Mouse (Mus musculus) neural tube, embryonic 11.5 days (tissue): Measurements from ENCODE around the gene Dock1. TPM values are rescaled to one million over a fixed set of nuclear protein-coding genes. Genes with fewer than 3 reads are reported as not detected.

Experiments used
- ATAC-seq: fragments of 200-750 bp; cut with Nextera tagmentation; 2 replicates; pipeline ENCODE4 v1.8.0; 2017; ENCODE audit warnings: moderate number of reproducible peaks, mild to moderate bottlenecking, moderate TSS enrichment, moderate library complexity; ENCODE audit not compliant: insufficient read depth, low FRiP score, low TSS enrichment
- DNase-seq: peaks from one replicate; pipeline ENCODE4 v3.0.0-alpha.2; 2015; ENCODE audit warnings: low spot score
- H3K27ac ChIP-seq: fragments of 300-500 bp; sonication (generic); 2 replicates; pipeline ENCODE4 v1.5.1; 2014; ENCODE audit warnings: low read depth, mild to moderate bottlenecking, low read length
- H3K27me3 ChIP-seq: fragments of 300-500 bp; sonication (generic); 2 replicates; pipeline ENCODE4 v1.6.1; 2014; ENCODE audit warnings: mild to moderate bottlenecking, low read length, mixed read lengths; ENCODE audit not compliant: control insufficient read depth, insufficient read depth
- H3K36me3 ChIP-seq: fragments of 300-500 bp; sonication (generic); 2 replicates; pipeline ENCODE4 v1.6.1; 2014; ENCODE audit warnings: mild to moderate bottlenecking, low read length, moderate library complexity, mixed read lengths; ENCODE audit not compliant: control insufficient read depth, insufficient read depth
- H3K4me1 ChIP-seq: fragments of 300-500 bp; sonication (generic); 2 replicates; pipeline ENCODE4 v1.6.1; 2014; ENCODE audit warnings: low read length, mixed read lengths; ENCODE audit not compliant: control insufficient read depth, insufficient read depth
- H3K4me2 ChIP-seq: fragments of 300-500 bp; sonication (generic); 2 replicates; pipeline ENCODE4 v1.6.1; 2014; ENCODE audit warnings: low read depth, mild to moderate bottlenecking, moderate library complexity
- H3K4me3 ChIP-seq: fragments of 300-500 bp; sonication (generic); 2 replicates; pipeline ENCODE4 v1.5.1; 2014; ENCODE audit warnings: low read depth, low read length
- H3K9ac ChIP-seq: fragments of 300-500 bp; sonication (generic); 2 replicates; pipeline ENCODE4 v1.6.1; 2014; ENCODE audit warnings: mild to moderate bottlenecking, low read length
- H3K9me3 ChIP-seq: fragments of 300-500 bp; sonication (generic); 2 replicates; pipeline ENCODE4 v1.6.1; 2016; ENCODE audit warnings: low read length; ENCODE audit not compliant: control insufficient read depth
- WGBS: fragments of 180-500 bp; shearing (Covaris S2); extraction: QIAGEN DNeasy Blood & Tissue Kit; methylation state at CpG from one replicate; pipeline ENCODE4 v1.1.7; 2014; 5-methylcytosine and 5-hydroxymethylcytosine counted together
- polyA plus RNA-seq: library from polyadenylated mRNA; unstranded; fragments of >200 nt; fragmentation: Nextera tagmentation; extraction: Ambion mirVana; gene quantifications from 2 replicates; pipeline ENCODE4 v1.2.1, GENCODE M21; 2014

Gene Dock1
- polyA plus RNA-seq, 1 experiment from 2014 or later: 26.3 TPM

- 71% methylated on average over 6 of the region's 6 CpGs for WGBS
- ATAC-seq (no peak), DNase-seq (no peak)
- Histone ChIP-seq H3K36me3 (no peaks in the 10 kb centered on the region), H3K4me3 (no peak overlapping the region), H3K9ac (no peak overlapping the region), H3K9me3 (no peaks in the 10 kb centered on the region), H3K27me3 (no peaks in the 10 kb centered on the region), H3K27ac (no peak overlapping the region), H3K4me1 (no peaks in the 10 kb centered on the region), H3K4me2 (no peak overlapping the region)
Measured at GRCm38 (mm10) chr7:134688332-134688731, 17.9 kb downstream of the Dock1 start.

DNA sequence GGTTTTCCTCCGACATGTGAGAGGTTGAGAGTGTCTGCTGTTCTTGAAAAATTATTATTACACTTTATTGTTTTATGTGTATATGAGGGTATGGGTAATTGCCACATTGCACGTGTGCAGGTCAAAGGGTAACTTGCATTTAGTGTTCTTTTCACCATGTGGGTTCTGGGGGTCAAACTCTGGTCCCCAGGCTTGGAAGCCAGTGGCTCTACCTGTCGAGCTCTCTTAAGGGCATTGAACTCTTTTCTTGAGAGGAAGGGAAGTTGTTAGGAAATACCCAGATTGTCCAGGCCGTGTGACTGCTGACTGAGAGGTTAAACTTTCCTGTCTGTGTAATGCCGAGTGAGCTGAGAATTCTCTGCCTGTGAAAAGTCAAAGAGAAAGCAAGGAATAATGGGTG is 19.7 kb downstream of the Dock1 start:
- H3K4me1 ChIP-seq: no peaks in the 10 kb centered on the region
- H3K9ac ChIP-seq: no peak overlapping the region
- H3K27me3 ChIP-seq: no peaks in the 10 kb centered on the region
- H3K4me3 ChIP-seq: no peak overlapping the region
- no peaks in the 10 kb centered on the region for H3K9me3 ChIP-seq
- no peak for ATAC-seq
- no peak overlapping the region for H3K4me2 ChIP-seq
- no peak overlapping the region for H3K27ac ChIP-seq
- H3K36me3 ChIP-seq: no peaks in the 10 kb centered on the region
- 75% methylated on average over 5 of the region's 5 CpGs for WGBS
- no peak for DNase-seq

DNA sequence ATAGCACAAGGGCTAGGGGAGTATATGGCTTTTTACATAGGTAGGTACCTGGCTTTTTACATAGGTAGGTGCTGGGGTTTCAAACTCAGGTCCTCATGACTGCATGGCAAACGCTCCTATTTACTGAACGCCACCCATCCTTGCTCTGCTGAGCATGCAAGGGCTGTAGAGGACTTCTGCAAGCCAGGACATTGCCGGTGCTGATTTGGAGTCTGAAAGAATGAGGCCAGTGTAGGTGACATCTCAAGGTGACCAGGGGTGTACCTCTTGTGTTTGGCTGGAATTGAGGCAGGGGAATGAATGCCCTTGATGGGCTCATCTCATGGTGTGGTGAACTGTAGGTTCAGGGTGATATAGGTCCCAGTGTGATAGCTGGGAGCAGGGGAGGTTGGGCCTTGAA is 20.4 kb downstream of the Dock1 start:
- Histone ChIP-seq H3K27me3 (no peaks in the 10 kb centered on the region), H3K4me3 (no peak overlapping the region), H3K4me1 (no peaks in the 10 kb centered on the region), H3K36me3 (no peaks in the 10 kb centered on the region), H3K9ac (no peak overlapping the region), H3K4me2 (no peak overlapping the region), H3K9me3 (no peaks in the 10 kb centered on the region), H3K27ac (no peak overlapping the region)
- DNase-seq (no peak), ATAC-seq (no peak)
- WGBS: 94% methylated on average over 3 of the region's 3 CpGs

- WGBS: 97% methylated on average over 1 of the region's 1 CpGs
- H3K36me3 ChIP-seq: no peaks in the 10 kb centered on the region
- no peak overlapping the region for H3K9ac ChIP-seq
- H3K4me2 ChIP-seq: no peak overlapping the region
- H3K9me3 ChIP-seq: no peaks in the 10 kb centered on the region
- DNase-seq (no peak), ATAC-seq (no peak)
- no peaks in the 10 kb centered on the region for H3K27me3 ChIP-seq
- no peak overlapping the region for H3K4me3 ChIP-seq
- no peaks in the 10 kb centered on the region for H3K4me1 ChIP-seq
- H3K27ac ChIP-seq: no peak overlapping the region
Measured at GRCm38 (mm10) chr7:134693325-134693724, 22.9 kb downstream of the Dock1 start.

- WGBS: 67% methylated on average over 4 of the region's 4 CpGs
- no peak overlapping the region for H3K4me3 ChIP-seq
- no peak for DNase-seq
Measured at GRCm38 (mm10) chr7:134695431-134695830, 25.0 kb downstream of the Dock1 start.

DNA sequence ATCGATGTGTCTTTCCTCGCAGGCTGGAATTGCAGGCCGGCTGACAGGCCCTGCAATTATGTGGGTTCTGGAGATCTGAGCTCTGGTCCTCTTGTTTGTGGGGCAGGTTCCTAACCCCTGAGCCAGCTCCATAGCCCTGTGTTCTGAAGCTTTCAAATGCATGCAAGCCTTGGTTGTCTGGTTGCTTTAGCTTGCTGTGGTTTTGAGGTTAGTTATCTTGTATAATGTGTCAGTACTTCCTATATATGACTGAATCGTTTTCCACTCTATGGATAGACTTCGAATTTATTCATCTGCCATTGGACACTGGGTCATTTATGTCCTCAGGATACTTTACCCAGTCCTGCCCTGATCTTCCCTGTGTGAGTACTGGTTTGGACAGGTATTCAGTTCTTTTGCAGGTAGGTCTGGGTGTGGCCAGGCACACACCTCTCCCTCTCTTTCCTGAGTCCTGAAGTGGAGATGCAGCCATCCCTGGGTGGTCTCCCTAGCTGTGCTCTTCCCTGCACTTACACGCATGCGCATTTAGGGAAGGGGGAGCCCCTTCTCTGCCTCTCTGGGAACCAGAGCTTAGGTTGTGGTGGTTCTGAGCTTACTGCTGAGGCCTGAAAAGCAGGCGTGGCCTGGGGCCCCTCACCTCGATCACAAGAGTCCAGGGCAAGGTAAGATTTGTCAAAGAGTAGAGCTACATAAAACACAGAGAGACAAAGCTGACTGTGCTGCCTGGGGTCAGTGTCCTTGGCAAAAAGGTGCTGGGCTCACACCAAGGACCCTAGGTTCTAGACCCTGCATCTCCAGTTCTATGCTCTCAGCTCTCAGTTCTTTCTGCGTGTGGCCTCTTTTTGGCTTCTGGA is 25.9 kb downstream of the Dock1 start:
- Histone ChIP-seq H3K9me3 (no peaks in the 10 kb centered on the region), H3K4me2 (no peak overlapping the region), H3K27ac (no peak overlapping the region), H3K27me3 (no peaks in the 10 kb centered on the region), H3K9ac (no peak overlapping the region), H3K4me3 (no peak overlapping the region), H3K4me1 (no peaks in the 10 kb centered on the region), H3K36me3 (no peaks in the 10 kb centered on the region)
- ATAC-seq: no peak
- WGBS: 85% methylated on average over 10 of the region's 10 CpGs
- DNase-seq: no peak

More at GRCm38 (mm10) chr7:134695431-134695830, 25.0 kb downstream of the Dock1 start:
- Histone ChIP-seq H3K4me1 (no peaks in the 10 kb centered on the region), H3K9me3 (no peaks in the 10 kb centered on the region), H3K36me3 (no peaks in the 10 kb centered on the region), H3K4me2 (no peak overlapping the region), H3K9ac (no peak overlapping the region), H3K27ac (no peak overlapping the region), H3K27me3 (no peaks in the 10 kb centered on the region)
- ATAC-seq: no peak

GRCm38 (mm10) chr7:134697479-134697878 is 27.0 kb downstream of the Dock1 start:
- H3K27ac ChIP-seq: no peak overlapping the region
- ATAC-seq: no peak

GRCm38 (mm10) chr7:134698246-134698645 is 27.8 kb downstream of the Dock1 start:
- Histone ChIP-seq H3K4me2 (no peak overlapping the region), H3K4me1 (no peaks in the 10 kb centered on the region), H3K27ac (no peak overlapping the region), H3K27me3 (no peaks in the 10 kb centered on the region), H3K9me3 (no peaks in the 10 kb centered on the region), H3K9ac (no peak overlapping the region), H3K36me3 (no peaks in the 10 kb centered on the region), H3K4me3 (no peak overlapping the region)
- WGBS: 87% methylated on average over 5 of the region's 5 CpGs
- ATAC-seq: no peak
- DNase-seq: no peak

More at GRCm38 (mm10) chr7:134697479-134697878, 27.0 kb downstream of the Dock1 start:
- DNase-seq: no peak
- no peak overlapping the region for H3K4me2 ChIP-seq
- H3K36me3 ChIP-seq: no peaks in the 10 kb centered on the region
- H3K9me3 ChIP-seq: no peaks in the 10 kb centered on the region
- H3K4me3 ChIP-seq: no peak overlapping the region
- no peak overlapping the region for H3K9ac ChIP-seq
- 76% methylated on average over 4 of the region's 4 CpGs for WGBS
- H3K4me1 ChIP-seq: no peaks in the 10 kb centered on the region
- H3K27me3 ChIP-seq: no peaks in the 10 kb centered on the region

DNA sequence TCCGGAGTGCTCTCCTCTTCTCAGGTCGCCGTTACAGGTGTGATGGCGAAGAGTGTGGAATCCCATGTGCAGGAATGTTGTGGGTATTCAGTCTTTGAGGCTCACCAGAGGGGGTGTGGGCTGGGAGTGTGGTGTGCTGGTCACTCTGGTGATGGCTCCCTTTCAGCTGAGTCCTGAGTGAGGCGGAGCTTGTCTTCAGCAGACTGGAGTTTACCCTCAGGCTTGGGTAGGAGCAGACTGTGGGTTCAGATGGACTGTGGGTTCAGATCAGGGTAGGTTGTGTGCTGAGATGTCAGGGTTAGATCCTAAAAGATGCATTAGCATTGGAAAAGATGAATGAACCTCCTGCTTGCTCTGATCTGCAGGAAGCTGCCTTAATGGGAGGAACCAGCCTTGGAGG is 29.5 kb downstream of the Dock1 start:
- WGBS: 78% methylated on average over 5 of the region's 5 CpGs
- Histone ChIP-seq H3K4me1 (peaks cover under 1% of the 10 kb centered on the region; the same call in 1 of the 2 replicates), H3K4me2 (no peak overlapping the region), H3K27me3 (no peaks in the 10 kb centered on the region), H3K27ac (no peak overlapping the region), H3K4me3 (no peak overlapping the region), H3K36me3 (no peaks in the 10 kb centered on the region), H3K9ac (no peak overlapping the region), H3K9me3 (no peaks in the 10 kb centered on the region)
- DNase-seq: no peak
- no peak for ATAC-seq
